Mouse (Mus musculus): ENCODE measurements around the gene Vps52. TPM values are rescaled to one million over a fixed set of nuclear protein-coding genes. Genes with fewer than 3 reads are reported as not detected.

The Vps52 gene
- total and polyA plus RNA-seq, 3 experiments, result 34.3 to 73.6 (median 39.9) TPM

DNA sequence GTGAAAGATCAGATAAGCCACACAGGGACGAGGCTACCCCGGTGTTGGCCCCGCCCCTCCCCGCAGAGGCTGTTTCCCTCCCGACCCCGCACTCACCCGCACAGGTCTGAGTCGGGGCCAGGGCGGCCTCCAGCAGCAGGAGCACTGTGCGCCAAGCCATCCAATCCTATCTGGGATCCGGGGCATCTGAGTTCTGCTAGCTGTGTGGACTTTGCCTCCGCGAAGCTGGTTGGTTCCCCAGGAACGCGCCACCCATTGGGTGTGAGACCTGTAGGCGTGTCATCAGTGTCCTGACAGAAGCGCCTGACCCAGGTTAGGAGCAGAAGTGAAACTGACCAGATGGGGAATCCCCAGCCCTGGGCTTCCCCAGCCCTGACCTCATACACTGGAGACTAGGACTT, 23.0 kb downstream of the Vps52 start:
- Histone ChIP-seq H3K4me2 (ENCODE audit: insufficient read depth, low read depth, poor library complexity, severe bottlenecking) (no peak overlapping the region), H3K79me2 (replicated peaks; ENCODE audit: control insufficient read depth, extremely low read depth, insufficient read depth, poor library complexity, severe bottlenecking) (no peaks in the 10 kb centered on the region), H3K4me1 (ENCODE audit: control insufficient read depth in 1 of 2, insufficient read depth in 2 of 2) (peaks cover 6 to 18% of the 10 kb centered on the region in 2 experiments; a peak in 3 of 4 replicates), H3K27ac (ENCODE audit: insufficient read depth, low read depth) (peak overlapping the region; percentile 16; the same call in 1 of the 2 replicates), H3K4me3 (replicated peaks in 1 of 3; ENCODE audit: low read depth in 2 of 3, low read length in 2 of 3, poor library complexity in 1 of 3) (peak overlapping the region; percentile 52 to 70 (median 69)), H3K27me3 (replicated peaks) (no peaks in the 10 kb centered on the region), H3K9me3 (replicated peaks; ENCODE audit: low read length) (no peaks in the 10 kb centered on the region), H3K36me3 (replicated peaks in 1 of 2; ENCODE audit: control insufficient read depth in 1 of 2, insufficient read depth in 1 of 2, low read length in 1 of 2) (peaks cover 0 to 12% of the 10 kb centered on the region in 2 experiments), H3K9ac (ENCODE audit: insufficient read depth, low read depth) (peak overlapping the region; percentile 31)
- dilution Hi-C loops (cut with MboI; ENCODE audit: extremely low pct_ligation_motif_present, extremely low pct_unique_long_range_greater_than_20kb, low sequenced_read_pairs) (no loop called here), in situ Hi-C loops (cut with MboI; ENCODE audit: low pct_ligation_motif_present, low pct_unique_long_range_greater_than_20kb, low sequenced_read_pairs) (loop anchor here (25.0 kb wide), 1 partner anchor 1484 kb away; the partner anchor contains the start of gene H2-Q10)
- TF ChIP-seq USF2 (conservative IDR thresholded peaks at IDR 0.05; ENCODE audit: low read depth, low read length) (no peak), ZC3H11A (IDR thresholded peaks at IDR 0.05; ENCODE audit: low read depth, low read length) (no peak), ZMIZ1 (IDR thresholded peaks at IDR 0.05; ENCODE audit: low read depth, low read length) (peak; percentile 72), MXI1 (IDR thresholded peaks at IDR 0.05; ENCODE audit: low read depth, low read length) (no peak; the same call in 1 of the 2 replicates), MAX (IDR thresholded peaks at IDR 0.05; ENCODE audit: low read length) (peak; percentile 69), ZNF384 (IDR thresholded peaks at IDR 0.05; ENCODE audit: low read depth, low read length) (no peak), JUND (conservative IDR thresholded peaks at IDR 0.05; ENCODE audit: low read depth, low read length) (peak; percentile 45; the same call in 1 of the 2 replicates), ZKSCAN1 (IDR thresholded peaks at IDR 0.05; ENCODE audit: borderline replicate concordance, low read depth, low read length) (no peak), RCOR1 (conservative IDR thresholded peaks at IDR 0.05; ENCODE audit: low read depth, low read length) (peak; percentile 37; the same call in 1 of the 2 replicates), EP300 (IDR thresholded peaks at IDR 0.05; ENCODE audit: low read length) (peak; percentile 93), E2F4 (IDR thresholded peaks at IDR 0.05; ENCODE audit: insufficient replicate concordance, low read depth, low read length) (no peak), POLR2A (IDR thresholded peaks at IDR 0.05; ENCODE audit: low read depth, low read length) (peak; percentile 76), NELFE (IDR thresholded peaks at IDR 0.05; ENCODE audit: low read depth, low read length) (peak; percentile 66; the same call in 1 of the 2 replicates), GABPA (IDR thresholded peaks at IDR 0.05; ENCODE audit: insufficient replicate concordance, low read depth, low read length) (no peak), NRF1 (IDR thresholded peaks at IDR 0.05; ENCODE audit: low read depth, low read length) (no peak), CHD2 (IDR thresholded peaks at IDR 0.05; ENCODE audit: low read length) (peak; percentile 77; the same call in 1 of the 2 replicates), SIN3A (IDR thresholded peaks at IDR 0.05; ENCODE audit: low read length) (peak; percentile 72; the same call in 1 of the 2 replicates), CTCF (conservative IDR thresholded peaks at IDR 0.05 in 1 of 2, IDR thresholded peaks at IDR 0.05 in 1 of 2; ENCODE audit: low read depth in 2 of 2, low read length in 2 of 2) (no peak), ETS1 (conservative IDR thresholded peaks at IDR 0.05; ENCODE audit: low read depth, low read length) (peak; percentile 95), KAT2A (IDR thresholded peaks at IDR 0.05; ENCODE audit: insufficient replicate concordance, low read length) (no peak), USF1 (IDR thresholded peaks at IDR 0.05; ENCODE audit: low read depth, low read length) (no peak), HCFC1 (IDR thresholded peaks at IDR 0.05; ENCODE audit: low read depth, low read length) (no peak), ELF1 (IDR thresholded peaks at IDR 0.05; ENCODE audit: low read depth, low read length) (no peak; the same call in 1 of the 2 replicates), POLR2AphosphoS2 (IDR thresholded peaks at IDR 0.05; ENCODE audit: low read depth, low read length) (peak; percentile 62; the same call in 1 of the 2 replicates), BHLHE40 (IDR thresholded peaks at IDR 0.05; ENCODE audit: low read depth, low read length) (peak; percentile 63), TBP (conservative IDR thresholded peaks at IDR 0.05; ENCODE audit: low read depth, low read length) (peak; percentile 78), MAFK (IDR thresholded peaks at IDR 0.05; ENCODE audit: insufficient replicate concordance, low read length) (no peak), TCF12 (IDR thresholded peaks at IDR 0.05; ENCODE audit: low read depth, low read length) (peak; percentile 80), CHD1 (IDR thresholded peaks at IDR 0.05; ENCODE audit: low read depth, low read length) (no peak), SMC3 (IDR thresholded peaks at IDR 0.05; ENCODE audit: low read depth, low read length) (no peak), RAD21 (IDR thresholded peaks at IDR 0.05; ENCODE audit: low read depth, low read length) (no peak), MAZ (IDR thresholded peaks at IDR 0.05; ENCODE audit: low read depth, low read length) (no peak), UBTF (IDR thresholded peaks at IDR 0.05; ENCODE audit: low read depth, low read length) (no peak), MEF2A (IDR thresholded peaks at IDR 0.05; ENCODE audit: borderline replicate concordance, low read depth, low read length) (0 out of 2 replicates have a peak, but pooled peaks have one; percentile 51), JUN (IDR thresholded peaks at IDR 0.05; ENCODE audit: insufficient read depth, low read depth, low read length) (peak; percentile 71), MYC (IDR thresholded peaks at IDR 0.05; ENCODE audit: low read depth, low read length) (0 out of 2 replicates have a peak, but pooled peaks have one; percentile 60), IRF4 (IDR thresholded peaks at IDR 0.05; ENCODE audit: low read depth, low read length) (peak; percentile 98), PAX5 (IDR thresholded peaks at IDR 0.05; ENCODE audit: low read length) (no peak)
- DNase-seq (ENCODE audit: extremely low read depth), result peak; percentile 99

Measured in CH12.LX (cell line).